Mouse (Mus musculus) heart, postnatal 14 days (tissue): ENCODE results near the gene Alkbh3. TPM values are rescaled to one million over a fixed set of nuclear protein-coding genes. Genes with fewer than 3 reads are reported as not detected.

ENCODE experiments used
- DNase-seq, 2 experiments: peaks; one replicate each; pipeline ENCODE4 v3.0.0; 2021 to 2022
- intact Hi-C: fragments of 180-260 bp; cut with DNase I; formaldehyde crosslinking; loops from one replicate; pipeline ENCODE4 v1.15.1; 2025
- long read RNA-seq, 2 experiments: library from polyadenylated mRNA; stranded (forward); transcript quantifications; one replicate each; pipeline ENCODE4 v2.0.0; 2021
- total RNA-seq, 2 experiments: library from RNA; stranded (reverse); gene quantifications; 2 replicates each; pipeline ENCODE4 v1.2.3; 2021

Gene Alkbh3
- 10 to 100 TPM; 58.7 to 63.1 TPM for total RNA-seq
- long read RNA-seq, experiment 1, transcript Alkbh3-201 (10 exons, 1,228 nt), result major isoform, 37 of 102 reads
- long read RNA-seq, experiment 1, partial matches to known transcripts, result 2 of 102 reads
- long read RNA-seq, experiment 1, other reads (novel, unspliced or antisense), result 63 of 102 reads
- long read RNA-seq, experiment 2, transcript Alkbh3-201 (10 exons, 1,228 nt), result major isoform, 31 of 74 reads
- long read RNA-seq, experiment 2, partial matches to known transcripts, result 19 of 74 reads
- long read RNA-seq, experiment 2, other reads (novel, unspliced or antisense), result 24 of 74 reads

- intact Hi-C loops, result no loop called here
- DNase-seq, result peak; percentile 90 to 96
Observed at GRCm38 (mm10) chr2:94010335-94011291, at the start of gene Alkbh3. Gene Alkbh3, minus strand, starts transcription at chr2:94010807.

- peak; percentile 10 to 53 for DNase-seq
- intact Hi-C loops, result loop anchor here (5.0 kb wide), 1 partner anchor 88 kb away; no protein-coding TSS in a partner anchor
Observed at GRCm38 (mm10) chr2:94059459-94059858, 48.9 kb upstream of the Alkbh3 start.

GRCm38 (mm10) chr2:94054813-94055212, 44.2 kb upstream of the Alkbh3 start:
- intact Hi-C loops, result loop anchor here (2.0 to 5.0 kb wide), 3 partner anchors 92 to 238 kb away; no protein-coding TSS in a partner anchor
- peak; percentile 9 to 54 for DNase-seq

- no peak for DNase-seq
- intact Hi-C loops, result no loop called here
Observed at GRCm38 (mm10) chr2:94051952-94052351, 41.3 kb upstream of the Alkbh3 start.

- no peak for DNase-seq
- intact Hi-C loops, result no loop called here
Observed at GRCm38 (mm10) chr2:94050901-94051300, 40.3 kb upstream of the Alkbh3 start.

GRCm38 (mm10) chr2:94049471-94050176, 39.0 kb upstream of the Alkbh3 start:
- no peak for DNase-seq
- intact Hi-C loops, result no loop called here

GRCm38 (mm10) chr2:94048733-94049470, 38.3 kb upstream of the Alkbh3 start:
- DNase-seq, result no peak
- intact Hi-C loops, result no loop called here

- no peak for DNase-seq
- intact Hi-C loops, result no loop called here
Observed at GRCm38 (mm10) chr2:94048271-94048670, 37.7 kb upstream of the Alkbh3 start.

GRCm38 (mm10) chr2:94045411-94046090, 34.9 kb upstream of the Alkbh3 start:
- intact Hi-C loops, result no loop called here
- DNase-seq, result no peak

- intact Hi-C loops, result no loop called here
- no peak for DNase-seq
Observed at GRCm38 (mm10) chr2:94044174-94044573, 33.6 kb upstream of the Alkbh3 start.

GRCm38 (mm10) chr2:94043662-94044061, 33.1 kb upstream of the Alkbh3 start:
- intact Hi-C loops, result no loop called here
- no peak for DNase-seq

- intact Hi-C loops, result no loop called here
- DNase-seq, result no peak
Observed at GRCm38 (mm10) chr2:94042461-94042860, 31.9 kb upstream of the Alkbh3 start.

GRCm38 (mm10) chr2:94040391-94041125, 30.0 kb upstream of the Alkbh3 start:
- DNase-seq, result no peak
- intact Hi-C loops, result no loop called here

- peak; percentile 68 to 81 for DNase-seq
- intact Hi-C loops, result loop anchor here (5.0 kb wide), 1 partner anchor 252 kb away; no protein-coding TSS in a partner anchor
Observed at GRCm38 (mm10) chr2:94035428-94036331, 25.1 kb upstream of the Alkbh3 start.

GRCm38 (mm10) chr2:94030602-94031001, 20.0 kb upstream of the Alkbh3 start:
- intact Hi-C loops, result no loop called here
- no peak for DNase-seq

- intact Hi-C loops, result no loop called here
- DNase-seq, result no peak
Observed at GRCm38 (mm10) chr2:94024637-94025036, 14.0 kb upstream of the Alkbh3 start.

GRCm38 (mm10) chr2:94002331-94002730, 8.3 kb downstream of the Alkbh3 start:
- intact Hi-C loops, result loop anchor here (2.0 kb wide), 1 partner anchor 48 kb away; no protein-coding TSS in a partner anchor
- DNase-seq, result peak; percentile 85 to 94
